Mouse (Mus musculus) embryonic facial prominence, embryonic 11.5 days (tissue): ENCODE results near the gene Etv4. TPM values are rescaled to one million over a fixed set of nuclear protein-coding genes. Genes with fewer than 3 reads are reported as not detected.
A peak's percentile ranks its signal among the peaks of the same experiment; 100 is the strongest.

Experiments used
- ATAC-seq: fragments of 200-750 bp; cut with Nextera tagmentation; replicated peaks from 2 replicates; pipeline ENCODE4 v1.8.0; 2017; ENCODE audit warnings: low read depth; ENCODE audit not compliant: insufficient number of reproducible peaks, low FRiP score, low TSS enrichment
- DNase-seq: peaks from one replicate; pipeline ENCODE4 v3.0.0-alpha.2; 2015; ENCODE audit warnings: low spot score
- H3K27ac ChIP-seq: fragments of 300-500 bp; sonication (generic); replicated peaks from 2 replicates; pipeline ENCODE4 v1.5.1; 2014; ENCODE audit warnings: mild to moderate bottlenecking, low read depth, low read length, control low read depth
- H3K27me3 ChIP-seq: fragments of 300-500 bp; sonication (generic); 2 replicates; pipeline ENCODE4 v1.6.1; 2014; ENCODE audit warnings: mild to moderate bottlenecking, low read length, moderate library complexity, mixed read lengths; ENCODE audit not compliant: control insufficient read depth, insufficient read depth
- H3K36me3 ChIP-seq: fragments of 300-500 bp; sonication (generic); replicated peaks from 2 replicates; pipeline ENCODE4 v1.6.1; 2014; ENCODE audit warnings: low read depth, mild to moderate bottlenecking, low read length, moderate library complexity, mixed read lengths; ENCODE audit not compliant: control insufficient read depth, insufficient read depth
- H3K4me1 ChIP-seq: fragments of 300-500 bp; sonication (generic); 2 replicates; pipeline ENCODE4 v1.6.1; 2014; ENCODE audit warnings: low read length, mixed read lengths; ENCODE audit not compliant: control insufficient read depth, insufficient read depth
- H3K4me2 ChIP-seq: fragments of 300-500 bp; sonication (generic); 2 replicates; pipeline ENCODE4 v1.6.1; 2014; ENCODE audit warnings: low read depth, mild to moderate bottlenecking, control low read depth, low read length, moderate library complexity
- H3K4me3 ChIP-seq: fragments of 300-500 bp; sonication (generic); 2 replicates; pipeline ENCODE4 v1.5.1; 2014; ENCODE audit warnings: low read depth, low read length, control low read depth
- H3K9ac ChIP-seq: fragments of 300-500 bp; sonication (generic); replicated peaks from 2 replicates; pipeline ENCODE4 v1.6.1; 2014; ENCODE audit warnings: mild to moderate bottlenecking, control low read depth, low read length
- H3K9me3 ChIP-seq: fragments of 300-500 bp; sonication (generic); replicated peaks from 2 replicates; pipeline ENCODE4 v1.6.1; 2016; ENCODE audit warnings: mild to moderate bottlenecking, low read length, inconsistent platforms, mixed read lengths; ENCODE audit not compliant: control insufficient read depth
- WGBS: fragments of 180-500 bp; shearing (Covaris S2); extraction: QIAGEN DNeasy Blood & Tissue Kit; methylation state at CpG from one replicate; pipeline ENCODE4 v1.1.7; 2014; 5-methylcytosine and 5-hydroxymethylcytosine counted together
- polyA plus RNA-seq: library from polyadenylated mRNA; unstranded; fragments of >200 nt; fragmentation: Nextera tagmentation; extraction: Ambion mirVana; gene quantifications from 2 replicates; pipeline ENCODE4 v1.2.1, GENCODE M21; 2014

The Etv4 gene
- polyA plus RNA-seq, 1 experiment from 2014 or later: 14.5 TPM

DNA sequence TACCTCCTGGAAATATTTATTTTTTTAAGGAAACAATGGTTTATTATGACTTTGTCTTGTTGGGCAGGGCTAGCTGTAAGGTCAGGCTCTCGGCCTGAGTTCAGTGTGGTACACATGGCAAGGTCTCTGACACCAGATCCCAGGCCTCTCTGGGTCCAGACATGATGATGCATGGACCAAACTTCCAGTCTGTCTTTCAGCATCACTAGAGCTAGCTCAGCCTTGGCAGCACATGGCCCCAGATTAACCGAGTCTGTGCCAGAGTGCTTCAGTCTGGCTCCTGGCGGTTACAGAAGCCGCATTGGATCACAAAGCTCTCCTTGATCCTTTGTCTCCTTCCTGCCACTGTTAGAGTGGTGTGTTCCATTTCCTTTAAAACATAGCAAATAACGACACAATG, 17.8 kb downstream of the Etv4 start:
- no peaks in the 10 kb centered on the region; the same call in 1 of the 2 replicates for H3K4me1 ChIP-seq
- DNase-seq (no peak), ATAC-seq (no peak)
- WGBS: 76% methylated on average over 5 of the region's 5 CpGs
- no peaks in the 10 kb centered on the region for H3K9me3 ChIP-seq
- H3K36me3 ChIP-seq: peaks cover 10% of the 10 kb centered on the region
- H3K4me3 ChIP-seq: no peak overlapping the region
- no peak overlapping the region for H3K4me2 ChIP-seq
- no peaks in the 10 kb centered on the region for H3K27me3 ChIP-seq
- H3K9ac ChIP-seq: no peak overlapping the region
- no peak overlapping the region for H3K27ac ChIP-seq

DNA sequence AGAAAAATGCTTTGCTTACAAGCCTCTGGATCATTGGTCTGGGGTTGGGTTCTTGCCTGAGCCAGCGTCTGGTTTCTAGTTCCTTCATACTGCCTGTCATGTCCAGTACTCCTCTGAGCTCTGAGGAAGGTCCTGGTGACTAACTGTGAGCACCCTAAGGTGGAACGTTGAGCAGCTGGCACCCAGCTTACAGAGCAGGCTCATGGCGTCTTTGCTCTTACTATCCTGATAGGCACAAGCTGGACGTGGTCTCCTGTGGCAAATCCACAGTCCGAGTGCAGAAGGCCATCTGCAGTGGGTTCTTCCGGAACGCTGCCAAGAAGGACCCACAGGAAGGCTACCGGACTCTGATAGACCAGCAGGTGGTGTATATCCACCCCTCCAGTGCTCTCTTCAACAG, 20.6 kb downstream of the Etv4 start:
- 94% methylated on average over 8 of the region's 8 CpGs for WGBS

DNA sequence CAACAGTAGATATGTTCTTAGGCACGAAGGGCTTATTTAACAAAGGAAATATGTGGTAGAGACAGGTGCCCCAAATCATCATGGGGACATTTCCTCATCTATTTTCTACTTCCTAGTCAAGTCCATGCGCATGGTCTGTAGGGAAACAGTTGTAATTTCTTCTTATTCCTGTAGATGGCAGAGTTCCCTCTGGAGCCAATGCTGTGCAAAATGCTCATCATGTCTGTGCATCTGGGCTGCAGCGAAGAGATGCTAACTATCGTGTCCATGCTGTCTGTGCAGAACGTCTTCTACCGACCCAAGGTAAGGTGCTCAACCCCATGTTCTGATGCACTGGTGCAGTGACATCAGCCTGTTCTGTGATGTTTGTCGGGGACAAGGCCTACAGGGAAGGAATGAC, 21.4 kb downstream of the Etv4 start:
- no peak for ATAC-seq
- H3K36me3 ChIP-seq: peaks cover 15% of the 10 kb centered on the region
- no peaks in the 10 kb centered on the region for H3K27me3 ChIP-seq
- 64% methylated on average over 7 of the region's 7 CpGs for WGBS
- peak; percentile 81 for DNase-seq
- no peak overlapping the region for H3K9ac ChIP-seq
- H3K4me3 ChIP-seq: no peak overlapping the region
- H3K4me2 ChIP-seq: no peak overlapping the region
- no peaks in the 10 kb centered on the region for H3K4me1 ChIP-seq
- H3K27ac ChIP-seq: no peak overlapping the region
- H3K9me3 ChIP-seq: no peaks in the 10 kb centered on the region

More for the DNA sequence above, 20.6 kb downstream of the Etv4 start:
- Histone ChIP-seq H3K4me2 (no peak overlapping the region), H3K4me1 (no peaks in the 10 kb centered on the region), H3K36me3 (peaks cover 11% of the 10 kb centered on the region), H3K27me3 (no peaks in the 10 kb centered on the region), H3K9ac (no peak overlapping the region), H3K4me3 (no peak overlapping the region), H3K9me3 (no peaks in the 10 kb centered on the region), H3K27ac (no peak overlapping the region)
- ATAC-seq (no peak), DNase-seq (no peak)

DNA sequence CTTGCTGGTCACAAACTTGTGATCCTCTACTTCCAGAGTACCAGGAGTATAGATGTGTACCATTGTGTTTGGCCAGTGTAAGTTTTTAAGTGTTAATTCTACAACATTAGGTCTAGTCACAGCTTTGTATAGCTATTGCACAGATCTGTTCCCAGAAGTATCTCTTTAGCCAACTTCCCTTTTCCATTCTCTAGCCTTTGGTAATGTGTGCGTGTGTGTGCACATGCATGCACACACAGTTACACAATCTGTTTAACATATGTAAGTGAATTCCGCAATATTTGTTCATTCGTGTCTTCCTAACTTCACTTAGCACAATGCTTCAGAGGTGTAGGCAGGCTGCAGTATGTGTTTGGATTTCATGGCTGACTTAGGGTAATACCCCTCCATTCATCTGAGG, 25.6 kb downstream of the Etv4 start:
- no peak for DNase-seq
- Histone ChIP-seq H3K9me3 (no peaks in the 10 kb centered on the region), H3K27me3 (no peaks in the 10 kb centered on the region), H3K36me3 (peaks cover 10% of the 10 kb centered on the region), H3K4me1 (no peaks in the 10 kb centered on the region), H3K4me2 (no peak overlapping the region), H3K27ac (no peak overlapping the region), H3K9ac (no peak overlapping the region), H3K4me3 (no peak overlapping the region)
- 93% methylated on average over 3 of the region's 3 CpGs for WGBS
- no peak for ATAC-seq

DNA sequence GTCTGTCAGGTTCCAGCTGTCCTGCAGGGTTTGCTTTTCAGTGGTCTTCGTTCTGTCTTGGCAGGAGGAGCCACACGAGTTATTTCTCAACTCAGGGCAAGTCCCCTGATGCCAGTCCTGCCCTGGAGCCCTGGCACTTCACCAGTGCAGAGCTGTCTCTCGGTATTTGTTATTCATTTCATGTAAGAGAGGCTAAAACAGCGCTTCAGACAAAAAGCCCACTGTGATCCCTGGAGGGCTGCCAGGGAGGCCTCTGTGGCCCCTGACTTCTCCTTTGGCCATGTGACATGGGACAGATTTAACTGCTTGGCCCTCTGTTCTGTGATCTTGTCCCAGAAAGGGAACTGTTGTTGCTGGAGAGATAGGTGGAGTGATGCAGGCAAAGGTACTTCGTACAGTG, 26.7 kb downstream of the Etv4 start:
- Histone ChIP-seq H3K4me2 (no peak overlapping the region), H3K27me3 (no peaks in the 10 kb centered on the region; the same call in 1 of the 2 replicates), H3K9ac (no peak overlapping the region), H3K9me3 (no peaks in the 10 kb centered on the region), H3K4me1 (no peaks in the 10 kb centered on the region), H3K4me3 (no peak overlapping the region), H3K27ac (no peak overlapping the region), H3K36me3 (peaks cover 10% of the 10 kb centered on the region)
- ATAC-seq (no peak), DNase-seq (no peak)
- 82% methylated on average over 5 of the region's 5 CpGs for WGBS

DNA sequence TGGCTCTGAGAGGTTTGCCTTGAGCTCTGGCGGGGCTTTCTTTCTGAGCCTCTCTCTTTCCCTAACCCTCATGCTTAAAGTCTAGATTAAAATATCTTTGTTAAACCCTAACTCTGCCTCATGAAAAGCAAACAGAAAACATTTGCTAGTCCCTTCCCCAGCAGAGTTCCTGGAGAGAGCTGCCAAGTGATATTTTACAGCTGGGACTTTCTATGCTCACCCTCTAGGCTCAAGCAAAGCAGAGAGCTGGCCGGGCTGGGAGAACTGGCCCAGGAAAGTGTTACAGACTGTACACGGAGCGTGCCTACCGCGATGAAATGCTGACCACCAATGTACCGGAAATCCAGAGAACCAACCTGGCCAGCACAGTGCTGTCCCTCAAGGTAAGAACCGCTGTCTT, 27.8 kb downstream of the Etv4 start:
- Histone ChIP-seq H3K4me3 (no peak overlapping the region), H3K27ac (no peak overlapping the region), H3K4me2 (no peak overlapping the region), H3K9me3 (no peaks in the 10 kb centered on the region), H3K36me3 (peaks cover 18% of the 10 kb centered on the region), H3K9ac (no peak overlapping the region), H3K4me1 (no peaks in the 10 kb centered on the region), H3K27me3 (no peaks in the 10 kb centered on the region; the same call in 1 of the 2 replicates)
- ATAC-seq (no peak), DNase-seq (no peak)
- WGBS: 94% methylated on average over 8 of the region's 8 CpGs

DNA sequence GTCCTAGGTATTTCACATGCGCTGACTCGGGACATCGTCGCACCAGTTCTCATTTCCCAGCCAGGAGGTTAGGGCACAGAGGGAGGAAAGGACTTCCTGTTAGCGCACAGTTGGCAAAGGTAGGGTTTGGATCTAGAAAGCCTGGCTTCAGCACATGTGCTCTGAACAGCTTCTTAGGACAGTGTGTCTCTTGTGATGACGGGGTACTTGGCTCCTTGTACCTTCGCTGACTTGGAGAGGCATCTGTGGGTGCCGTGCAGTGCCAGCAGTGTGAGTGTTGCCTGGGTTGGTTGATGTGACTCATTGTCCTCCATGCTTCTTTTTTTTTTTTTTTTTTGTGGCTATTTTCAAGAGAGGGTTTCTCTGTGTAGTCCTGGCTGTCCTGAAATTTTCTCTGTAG, 28.6 kb downstream of the Etv4 start:
- H3K4me3 ChIP-seq: no peak overlapping the region
- H3K9me3 ChIP-seq: no peaks in the 10 kb centered on the region
- H3K27ac ChIP-seq: no peak overlapping the region
- H3K4me1 ChIP-seq: no peaks in the 10 kb centered on the region
- no peak overlapping the region for H3K9ac ChIP-seq
- ATAC-seq (no peak), DNase-seq (no peak)
- H3K4me2 ChIP-seq: no peak overlapping the region
- peaks cover 21% of the 10 kb centered on the region for H3K36me3 ChIP-seq
- WGBS: 95% methylated on average over 8 of the region's 8 CpGs
- H3K27me3 ChIP-seq: no peaks in the 10 kb centered on the region; the same call in 1 of the 2 replicates

DNA sequence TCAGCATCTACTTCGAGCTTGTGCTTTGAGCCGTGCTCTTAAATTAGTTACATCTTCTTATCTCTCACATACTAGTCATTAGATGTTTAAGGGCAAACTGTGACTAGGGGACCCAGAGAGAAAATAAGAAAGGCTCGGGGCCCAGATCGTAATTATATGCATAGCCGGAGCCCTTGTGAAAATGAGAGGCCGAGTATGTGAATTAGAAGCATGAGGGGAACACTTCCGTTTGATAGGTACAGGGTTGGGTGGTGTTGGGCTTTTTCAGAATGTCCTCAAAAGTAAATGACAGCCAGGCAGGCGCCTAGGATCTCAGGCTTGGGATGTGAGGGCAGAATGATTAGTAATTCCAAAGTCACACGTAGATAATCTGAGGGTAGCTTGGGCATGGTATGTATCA, 51.6 kb downstream of the Etv4 start:
- Histone ChIP-seq H3K4me3 (peak overlapping the region; percentile 75), H3K27ac (no peak overlapping the region), H3K27me3 (no peaks in the 10 kb centered on the region), H3K9me3 (no peaks in the 10 kb centered on the region), H3K4me2 (peak overlapping the region; percentile 58), H3K9ac (peak overlapping the region; percentile 80), H3K36me3 (peaks cover 3% of the 10 kb centered on the region), H3K4me1 (no peaks in the 10 kb centered on the region)
- ATAC-seq: no peak
- DNase-seq: no peak
- WGBS: 35% methylated on average over 9 of the region's 9 CpGs
